Mouse (Mus musculus) hindbrain, embryonic 13.5 days (tissue): Measurements from ENCODE around the gene Bricd5. TPM values are rescaled to one million over a fixed set of nuclear protein-coding genes. Genes with fewer than 3 reads are reported as not detected.
A peak's percentile ranks its signal among the peaks of the same experiment; 100 is the strongest.

Experiments
- ATAC-seq: fragments of 200-750 bp; cut with Nextera tagmentation; 2 replicates; pipeline ENCODE4 v1.8.0; 2017; ENCODE audit warnings: moderate TSS enrichment; ENCODE audit not compliant: low FRiP score
- H3K27ac ChIP-seq: fragments of 300-500 bp; sonication (generic); 2 replicates; pipeline ENCODE4 v1.5.1; 2015; ENCODE audit warnings: inconsistent platforms, mild to moderate bottlenecking, moderate library complexity
- H3K27me3 ChIP-seq: fragments of 300-500 bp; sonication (generic); 2 replicates; pipeline ENCODE4 v1.6.1; 2015; ENCODE audit warnings: mild to moderate bottlenecking, inconsistent platforms
- H3K36me3 ChIP-seq: fragments of 300-500 bp; sonication (generic); 2 replicates; pipeline ENCODE4 v1.6.1; 2015; ENCODE audit warnings: mild to moderate bottlenecking, inconsistent platforms
- H3K4me1 ChIP-seq: fragments of 300-500 bp; sonication (generic); replicated peaks from 2 replicates; pipeline ENCODE4 v1.6.1; 2015; ENCODE audit warnings: inconsistent platforms
- H3K4me2 ChIP-seq: fragments of 300-500 bp; sonication (generic); 2 replicates; pipeline ENCODE4 v1.6.1; 2015; ENCODE audit warnings: inconsistent platforms, mild to moderate bottlenecking, moderate library complexity
- H3K4me3 ChIP-seq: fragments of 300-500 bp; sonication (generic); 2 replicates; pipeline ENCODE4 v1.5.1; 2015; ENCODE audit warnings: mild to moderate bottlenecking, inconsistent platforms
- H3K9ac ChIP-seq: fragments of 300-500 bp; sonication (generic); 2 replicates; pipeline ENCODE4 v1.6.1; 2015; ENCODE audit warnings: mild to moderate bottlenecking, inconsistent platforms
- H3K9me3 ChIP-seq: fragments of 300-500 bp; sonication (generic); 2 replicates; pipeline ENCODE4 v1.6.1; 2016; ENCODE audit warnings: inconsistent platforms
- WGBS: fragments of 180-500 bp; shearing (Covaris S2); methylation state at CpG from one replicate; pipeline ENCODE4 v1.1.7; 2015; 5-methylcytosine and 5-hydroxymethylcytosine counted together
- polyA plus RNA-seq: library from polyadenylated mRNA; unstranded; fragments of >200 nt; fragmentation: Nextera tagmentation; extraction: Ambion mirVana; gene quantifications from 2 replicates; pipeline ENCODE4 v1.2.1, GENCODE M21; 2015

Bricd5 gene
- polyA plus RNA-seq, 1 experiment from 2014 or later = 1.2 TPM

DNA sequence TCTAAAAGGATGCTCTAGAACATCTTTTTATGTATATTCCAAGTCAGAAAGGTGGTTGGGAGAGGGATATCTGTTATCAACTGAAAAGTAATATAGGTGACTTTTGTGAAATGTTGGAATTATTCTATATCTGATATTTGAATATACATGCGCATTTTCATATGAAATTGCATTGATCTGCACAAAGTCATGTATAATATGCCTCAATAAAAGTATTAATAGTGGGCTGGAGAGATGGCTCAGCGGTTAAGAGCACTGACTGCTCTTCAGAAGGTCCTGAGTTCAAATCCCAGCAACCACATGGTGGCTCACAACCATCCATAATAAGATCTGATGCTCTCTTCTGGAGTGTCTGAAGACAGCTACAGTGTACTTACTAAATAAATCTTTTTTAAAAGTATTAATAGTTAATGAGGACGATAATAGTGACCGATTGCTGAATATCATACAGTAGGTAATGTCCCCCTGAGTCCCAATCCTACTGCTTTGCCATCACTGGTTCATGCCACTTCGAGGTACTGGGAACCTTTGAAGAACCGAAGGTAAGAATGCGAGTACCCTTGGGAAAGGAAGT lies 4.3 kb upstream of the Bricd5 start:
- H3K27me3 ChIP-seq = no peaks in the 10 kb centered on the region
- 18% methylated on average over 7 of the region's 7 CpGs for WGBS
- H3K4me1 ChIP-seq = peaks cover 37% of the 10 kb centered on the region
- ATAC-seq = no peak
- no peaks in the 10 kb centered on the region for H3K9me3 ChIP-seq
- peak overlapping the region; percentile 92 for H3K27ac ChIP-seq
- peaks cover 10% of the 10 kb centered on the region for H3K36me3 ChIP-seq
- peak overlapping the region; percentile 79 for H3K4me3 ChIP-seq
- peak overlapping the region; percentile 100 for H3K4me2 ChIP-seq
- H3K9ac ChIP-seq = peak overlapping the region; percentile 96

DNA sequence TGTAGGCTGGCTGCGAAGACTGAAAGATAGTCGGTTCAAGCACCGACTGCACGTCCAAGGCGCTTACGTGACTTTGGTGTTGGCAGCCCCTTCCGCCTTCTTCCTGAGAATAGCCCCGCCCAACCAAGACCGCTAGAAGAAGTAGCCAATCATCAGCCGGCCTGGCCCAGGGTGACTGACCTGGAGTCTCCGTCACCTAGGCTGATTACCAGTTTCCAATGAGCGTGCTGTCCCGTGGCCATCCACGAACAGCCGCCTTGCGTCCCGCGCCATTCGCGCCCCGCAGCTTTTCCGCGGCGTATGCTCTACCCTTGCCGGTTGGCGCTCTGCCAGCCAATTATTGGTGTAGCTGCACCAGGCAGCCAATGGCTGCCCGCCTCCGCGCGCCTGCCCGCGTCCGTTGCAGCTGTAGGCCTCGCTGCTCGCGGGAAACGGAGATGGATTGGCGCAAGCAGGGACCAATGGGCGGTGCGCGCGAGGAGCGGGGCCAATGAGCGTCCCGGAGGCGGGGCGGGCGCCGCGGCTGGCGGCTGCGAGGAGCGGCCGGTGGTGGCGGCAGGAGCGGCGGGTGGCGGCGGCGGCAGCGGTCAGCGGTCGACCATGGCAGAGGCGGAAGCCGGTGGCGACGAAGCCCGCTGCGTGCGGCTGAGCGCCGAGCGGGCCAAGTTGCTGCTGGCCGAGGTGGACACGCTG lies 3.6 kb upstream of the Bricd5 start, which contains the start of the genes E4f1 and Pgp:
Gene E4f1, minus strand, starts transcription at position 404 of the 693 bp plus-strand sequence.
Gene Pgp, plus strand, starts transcription at position 483 of the 693 bp plus-strand sequence.
- no peaks in the 10 kb centered on the region for H3K9me3 ChIP-seq
- ATAC-seq = peak; percentile 96
- H3K27me3 ChIP-seq = no peaks in the 10 kb centered on the region
- under 1% methylated on average over 66 of the region's 75 CpGs for WGBS
- H3K36me3 ChIP-seq = peaks cover 16% of the 10 kb centered on the region
- peak within 1 kb of the TSS; percentile 92 for H3K27ac ChIP-seq
- peaks cover 40% of the 10 kb centered on the region for H3K4me1 ChIP-seq
- peak within 1 kb of the TSS; percentile 79 for H3K4me3 ChIP-seq
- peak within 1 kb of the TSS; percentile 100 for H3K4me2 ChIP-seq
- H3K9ac ChIP-seq = peak within 1 kb of the TSS; percentile 96

DNA sequence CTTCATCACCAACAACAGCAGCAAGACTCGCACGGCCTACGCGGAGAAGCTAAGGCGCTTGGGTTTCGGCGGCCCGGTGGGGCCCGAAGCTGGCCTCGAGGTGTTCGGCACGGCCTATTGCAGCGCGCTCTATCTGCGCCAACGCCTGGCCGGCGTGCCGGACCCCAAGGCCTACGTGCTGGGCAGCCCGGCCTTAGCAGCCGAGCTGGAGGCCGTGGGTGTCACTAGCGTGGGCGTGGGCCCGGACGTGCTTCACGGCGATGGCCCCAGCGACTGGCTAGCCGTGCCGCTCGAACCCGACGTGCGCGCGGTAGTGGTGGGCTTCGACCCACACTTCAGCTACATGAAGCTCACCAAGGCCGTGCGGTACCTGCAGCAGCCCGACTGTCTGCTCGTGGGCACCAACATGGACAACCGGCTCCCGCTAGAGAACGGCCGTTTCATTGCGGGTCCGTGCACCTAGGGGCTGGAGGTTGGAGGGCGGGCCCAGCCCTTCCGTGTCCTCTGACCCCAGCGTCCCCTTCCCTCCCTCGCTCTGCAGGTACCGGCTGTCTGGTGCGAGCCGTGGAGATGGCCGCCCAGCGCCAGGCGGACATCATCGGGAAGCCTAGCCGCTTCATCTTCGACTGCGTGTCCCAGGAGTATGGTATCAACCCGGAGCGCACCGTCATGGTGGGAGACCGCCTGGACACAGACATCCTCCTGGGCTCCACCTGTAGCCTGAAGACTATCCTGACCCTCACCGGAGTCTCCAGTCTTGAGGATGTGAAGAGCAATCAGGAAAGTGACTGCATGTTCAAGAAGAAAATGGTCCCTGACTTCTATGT lies 2.8 kb upstream of the Bricd5 start:
- ATAC-seq = peak; percentile 33
- WGBS = under 1% methylated on average over 67 of the region's 68 CpGs

DNA sequence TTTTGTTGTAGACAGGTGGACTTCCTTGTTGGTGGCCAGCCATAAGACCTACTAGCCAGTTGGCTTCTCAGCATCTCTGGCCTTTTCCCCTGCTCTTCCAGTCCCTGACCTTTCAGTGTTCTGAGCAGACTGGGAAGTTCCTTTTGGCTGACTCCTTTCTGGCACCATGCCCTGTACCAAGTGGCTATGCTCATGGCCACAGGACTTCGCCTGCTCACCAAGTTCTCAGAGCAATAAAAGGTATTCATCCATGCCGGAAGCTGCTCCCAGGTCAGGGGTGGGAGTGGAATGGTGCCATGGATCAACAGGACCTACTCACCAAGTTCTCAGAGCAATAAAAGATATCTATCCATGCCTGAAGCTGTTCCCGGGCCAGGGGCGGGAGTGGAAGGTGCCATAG lies 1.2 kb upstream of the Bricd5 start:
- no peak for ATAC-seq
- Histone ChIP-seq H3K27me3 (no peaks in the 10 kb centered on the region), H3K27ac (no peak overlapping the region), H3K9ac (peak overlapping the region; percentile 96; the same call in 1 of the 2 replicates), H3K36me3 (peaks cover 39% of the 10 kb centered on the region), H3K4me3 (peak overlapping the region; percentile 79), H3K9me3 (no peaks in the 10 kb centered on the region), H3K4me2 (peak overlapping the region; percentile 100), H3K4me1 (peaks cover 44% of the 10 kb centered on the region)
- WGBS = 87% methylated on average over 4 of the region's 4 CpGs

More for the DNA sequence above, 2.8 kb upstream of the Bricd5 start:
- H3K27me3 ChIP-seq = no peaks in the 10 kb centered on the region
- H3K36me3 ChIP-seq = peaks cover 25% of the 10 kb centered on the region
- H3K4me1 ChIP-seq = peaks cover 40% of the 10 kb centered on the region
- peak overlapping the region; percentile 92 for H3K27ac ChIP-seq
- H3K9ac ChIP-seq = peak overlapping the region; percentile 96
- peak overlapping the region; percentile 79 for H3K4me3 ChIP-seq
- H3K9me3 ChIP-seq = no peaks in the 10 kb centered on the region
- peak overlapping the region; percentile 100 for H3K4me2 ChIP-seq

DNA sequence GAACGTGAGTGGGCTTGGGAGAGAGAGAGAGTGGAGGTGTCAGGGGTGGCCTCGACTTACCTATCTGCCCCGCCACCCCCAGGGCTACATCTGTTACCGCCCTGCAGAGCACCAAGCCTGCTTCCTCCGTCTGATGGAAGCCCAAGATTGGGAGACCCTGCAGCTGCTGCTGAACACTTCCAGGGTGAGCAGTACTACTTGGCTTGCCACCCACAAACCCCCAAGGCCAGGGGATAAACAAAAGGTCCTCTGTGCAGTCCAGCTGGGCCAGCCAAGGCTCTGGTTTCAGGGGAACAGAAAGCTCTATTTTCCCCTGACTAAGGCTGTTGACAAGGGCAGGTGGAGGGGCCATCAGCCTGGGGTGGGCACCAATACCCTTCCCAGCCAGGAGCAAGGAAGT lies 873 bp downstream of the Bricd5 start:
- Histone ChIP-seq H3K27me3 (no peaks in the 10 kb centered on the region), H3K4me2 (no peak overlapping the region), H3K9me3 (no peaks in the 10 kb centered on the region), H3K4me3 (no peak overlapping the region), H3K36me3 (peaks cover 39% of the 10 kb centered on the region), H3K27ac (no peak overlapping the region), H3K4me1 (peaks cover 56% of the 10 kb centered on the region), H3K9ac (0 out of 2 replicates have a peak overlapping the region, but pooled peaks have one; percentile 19)
- 88% methylated on average over 5 of the region's 5 CpGs for WGBS
- ATAC-seq = no peak

DNA sequence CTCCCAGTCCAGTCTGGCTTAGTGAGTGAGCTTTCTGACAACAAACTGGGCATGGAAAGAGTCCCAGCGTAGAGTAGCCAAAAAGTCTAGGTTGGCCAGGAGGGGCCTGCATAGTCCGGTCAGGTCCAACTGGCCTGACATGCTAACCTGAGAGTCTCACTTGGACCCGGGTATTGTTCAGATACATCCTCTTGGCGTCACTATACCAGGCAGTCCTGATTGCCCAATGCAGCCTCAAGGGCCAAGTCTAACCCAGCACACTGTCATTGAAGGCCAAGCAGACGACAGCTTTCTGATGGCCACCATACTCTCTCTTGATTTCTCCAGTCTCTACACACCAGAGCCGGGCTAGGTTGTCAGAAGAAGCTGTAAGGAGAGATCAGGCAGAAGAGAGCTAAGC lies 1.9 kb downstream of the Bricd5 start:
- H3K27me3 ChIP-seq = no peaks in the 10 kb centered on the region
- no peak overlapping the region for H3K4me3 ChIP-seq
- no peak overlapping the region for H3K4me2 ChIP-seq
- H3K9ac ChIP-seq = no peak overlapping the region
- H3K9me3 ChIP-seq = no peaks in the 10 kb centered on the region
- no peak overlapping the region for H3K27ac ChIP-seq
- WGBS = 91% methylated on average over 6 of the region's 6 CpGs
- H3K36me3 ChIP-seq = peaks cover 39% of the 10 kb centered on the region
- peaks cover 63% of the 10 kb centered on the region for H3K4me1 ChIP-seq
- ATAC-seq = no peak

DNA sequence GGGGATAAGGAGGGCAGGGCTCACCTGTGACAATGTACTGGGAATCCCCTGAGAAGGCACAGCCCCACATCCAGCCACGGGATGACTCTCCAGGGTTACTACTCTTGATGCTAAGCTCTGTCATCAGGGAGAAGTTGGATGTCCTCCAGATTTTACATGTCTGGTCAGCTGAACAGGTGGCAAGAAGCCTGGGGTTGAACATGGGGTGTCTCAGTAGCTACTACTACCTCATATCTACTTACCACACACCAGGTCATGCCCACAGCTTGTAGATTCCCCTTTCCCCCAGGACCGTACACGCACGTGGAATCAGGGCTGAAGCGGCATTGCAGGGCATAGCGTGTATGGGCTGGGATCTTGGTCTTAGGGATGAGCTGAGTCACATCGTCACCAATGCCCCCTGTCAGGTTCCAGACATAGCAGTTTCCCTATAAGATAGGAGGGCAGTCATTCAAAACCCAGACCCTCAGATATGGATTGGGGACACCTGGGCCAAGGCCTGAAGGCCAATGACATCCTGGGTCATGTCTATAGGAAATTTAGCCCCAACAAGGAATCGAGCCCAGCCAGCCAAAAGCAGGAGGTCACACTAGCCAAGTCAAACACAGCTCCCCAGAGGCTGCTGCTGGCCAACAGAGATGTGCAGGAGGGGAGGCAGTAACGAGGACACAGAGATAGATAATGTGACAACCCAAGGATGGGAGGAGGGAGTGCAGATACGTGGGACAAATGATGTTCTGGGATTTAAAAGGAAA lies 2.5 kb downstream of the Bricd5 start:
- H3K9ac ChIP-seq = 0 out of 2 replicates have a peak overlapping the region, but pooled peaks have one; percentile 19
- ATAC-seq = no peak
- peaks cover 39% of the 10 kb centered on the region for H3K36me3 ChIP-seq
- WGBS = 90% methylated on average over 10 of the region's 10 CpGs
- H3K27ac ChIP-seq = no peak overlapping the region
- H3K9me3 ChIP-seq = no peaks in the 10 kb centered on the region
- H3K27me3 ChIP-seq = no peaks in the 10 kb centered on the region
- H3K4me2 ChIP-seq = no peak overlapping the region
- H3K4me3 ChIP-seq = no peak overlapping the region
- peaks cover 57% of the 10 kb centered on the region for H3K4me1 ChIP-seq

DNA sequence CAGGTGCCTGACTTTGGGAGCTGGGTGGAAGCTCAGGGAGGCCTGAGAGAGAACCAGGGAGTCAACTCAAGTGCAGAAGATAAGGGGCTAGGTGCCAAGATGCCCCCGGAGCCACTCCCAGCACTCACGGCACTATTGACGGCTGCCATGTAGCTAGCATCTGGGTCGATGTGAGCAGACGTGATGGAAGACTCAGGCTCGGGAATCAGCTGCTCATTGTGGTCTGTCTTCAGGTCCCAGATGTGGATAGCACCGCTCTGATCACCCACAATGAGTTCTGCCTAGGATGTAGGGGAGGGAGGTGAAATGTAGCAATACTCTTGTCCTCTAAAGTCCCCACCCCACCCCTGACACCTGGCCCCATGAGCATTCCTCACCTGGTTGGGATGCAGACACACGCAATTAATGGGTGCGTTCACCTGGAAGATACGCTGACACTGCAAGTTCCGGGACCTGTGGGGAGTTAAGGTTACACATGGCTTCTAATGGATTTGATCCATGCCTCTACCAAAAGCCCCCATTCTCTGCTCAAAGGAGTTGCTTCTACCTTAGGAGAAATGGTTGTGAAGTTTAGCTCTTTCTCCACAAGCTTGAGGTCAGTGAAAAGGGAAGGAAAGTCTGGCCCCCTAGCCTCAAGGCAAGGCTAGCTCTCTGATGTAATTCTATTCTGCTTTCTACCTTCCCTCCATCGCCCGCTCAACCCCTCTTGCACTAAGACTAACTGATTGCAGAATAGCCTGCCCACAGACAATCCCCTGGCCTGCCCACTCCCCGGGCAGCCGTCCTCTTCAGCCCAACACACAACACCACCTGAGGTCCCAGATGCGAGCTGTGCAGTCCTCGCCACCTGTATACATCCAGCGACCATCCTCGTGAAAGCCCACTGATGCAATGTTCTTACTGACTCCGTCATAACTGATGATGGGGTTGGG lies 3.6 kb downstream of the Bricd5 start:
- no peaks in the 10 kb centered on the region for H3K27me3 ChIP-seq
- peak overlapping the region; percentile 73 for H3K4me2 ChIP-seq
- ATAC-seq = no peak
- H3K36me3 ChIP-seq = peaks cover 39% of the 10 kb centered on the region
- H3K9me3 ChIP-seq = no peaks in the 10 kb centered on the region
- peak overlapping the region; percentile 86 for H3K9ac ChIP-seq
- H3K27ac ChIP-seq = no peak overlapping the region
- 0 out of 2 replicates have a peak overlapping the region, but pooled peaks have one; percentile 74 for H3K4me3 ChIP-seq
- peaks cover 46% of the 10 kb centered on the region for H3K4me1 ChIP-seq
- 93% methylated on average over 20 of the region's 20 CpGs for whole genome bisulfite sequencing

DNA sequence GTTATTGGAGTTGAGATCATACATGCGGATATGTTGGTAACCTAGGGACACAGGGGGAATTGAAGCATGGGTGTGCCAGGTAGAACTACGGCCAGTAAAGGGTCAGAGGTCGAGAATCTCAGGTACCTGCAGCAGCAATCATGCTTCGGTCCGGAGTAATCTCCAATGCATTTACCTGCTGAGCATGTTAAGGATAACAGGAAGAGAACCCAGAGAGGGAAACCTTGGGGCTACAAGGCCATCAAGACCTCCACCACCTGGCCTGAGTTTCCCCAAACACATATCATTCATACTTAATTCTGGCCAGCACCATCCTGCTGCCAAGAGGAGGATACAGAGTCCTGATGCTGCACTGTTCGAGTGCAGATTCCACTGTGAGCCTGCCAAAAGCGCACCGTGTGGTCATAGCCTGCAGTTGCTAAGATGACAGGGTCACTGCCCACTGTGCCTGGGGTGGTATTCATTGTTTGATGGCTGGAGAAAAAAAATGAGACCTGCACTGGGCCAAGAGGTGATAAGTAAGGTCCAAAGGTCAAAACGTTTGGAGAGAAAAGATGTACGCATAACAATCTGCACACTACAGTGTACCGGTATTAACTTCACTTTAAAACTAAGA lies 4.4 kb downstream of the Bricd5 start:
- peak overlapping the region; percentile 98 for H3K27ac ChIP-seq
- H3K27me3 ChIP-seq = no peaks in the 10 kb centered on the region
- H3K36me3 ChIP-seq = peaks cover 39% of the 10 kb centered on the region
- H3K9ac ChIP-seq = peak overlapping the region; percentile 86
- H3K9me3 ChIP-seq = no peaks in the 10 kb centered on the region
- peak overlapping the region; percentile 74 for H3K4me3 ChIP-seq
- H3K4me1 ChIP-seq = peaks cover 38% of the 10 kb centered on the region
- WGBS = 54% methylated on average over 11 of the region's 11 CpGs
- H3K4me2 ChIP-seq = peak overlapping the region; percentile 73
- peak; percentile 12; the same call in 1 of the 2 replicates for ATAC-seq

DNA sequence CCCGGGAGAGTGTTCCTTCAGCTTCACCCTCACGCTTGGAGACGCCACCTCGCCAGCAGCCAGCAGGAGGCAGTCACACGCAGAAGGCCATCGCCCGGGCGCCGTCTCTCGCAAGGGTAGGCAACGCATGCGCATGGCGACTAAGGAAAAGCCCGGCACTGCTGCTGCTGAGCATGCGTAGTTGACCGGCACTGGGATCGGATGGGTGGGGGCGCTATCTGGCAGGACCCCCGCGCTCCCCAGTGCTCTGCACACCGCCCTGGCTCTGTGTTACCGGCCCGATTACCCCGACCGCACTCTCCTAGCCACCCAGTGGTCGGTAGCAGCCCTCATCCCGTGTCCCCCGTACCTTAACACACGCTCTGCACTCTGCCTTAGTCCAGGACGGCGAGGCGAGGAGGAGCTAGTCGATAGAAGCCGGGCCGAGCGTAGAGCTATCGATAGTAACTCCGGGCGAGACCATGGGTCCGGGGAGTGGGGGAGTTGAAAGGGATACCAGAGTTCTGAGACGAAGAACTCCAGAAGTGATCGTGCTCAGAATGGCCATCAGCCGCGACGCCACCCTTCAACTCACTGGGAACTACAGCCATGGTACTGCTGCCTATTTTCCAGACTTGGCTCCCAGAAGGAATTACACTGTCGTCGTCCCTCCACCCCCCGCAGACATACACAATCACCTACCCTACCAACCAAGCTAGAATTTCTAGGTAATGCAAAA lies 5.1 kb downstream of the Bricd5 start, which contains the start of gene Mlst8:
Gene Mlst8, minus strand, starts transcription at position 416 of the 718 bp plus-strand sequence.
- H3K4me2 ChIP-seq = peak within 1 kb of the TSS; percentile 73

More for the DNA sequence above, 5.1 kb downstream of the Bricd5 start, which contains the start of gene Mlst8:
- peak within 1 kb of the TSS; percentile 98 for H3K27ac ChIP-seq
- H3K9me3 ChIP-seq = no peaks in the 10 kb centered on the region
- H3K4me1 ChIP-seq = peaks cover 32% of the 10 kb centered on the region
- H3K27me3 ChIP-seq = no peaks in the 10 kb centered on the region
- peak within 1 kb of the TSS; percentile 74 for H3K4me3 ChIP-seq
- peak within 1 kb of the TSS; percentile 86 for H3K9ac ChIP-seq
- ATAC-seq = peak; percentile 93
- under 1% methylated on average over 48 of the region's 48 CpGs for WGBS
- H3K36me3 ChIP-seq = peaks cover 35% of the 10 kb centered on the region
